Mouse (Mus musculus) cerebellum, adult 2 months (tissue): ENCODE results near the gene Prss28.

ENCODE experiments used
- CTCF ChIP-seq: fragments of 200-500 bp; IDR thresholded peaks from 2 replicates; pipeline ENCODE4 v1.5.1; 2011; ENCODE audit warnings: low read depth, mild to moderate bottlenecking, control low read depth, low read length, moderate library complexity, borderline replicate concordance; ENCODE audit not compliant: insufficient read depth
- POLR2A ChIP-seq: fragments of 200-500 bp; IDR thresholded peaks from 2 replicates; pipeline ENCODE4 v1.6.1; 2011; ENCODE audit warnings: low read length, control low read depth, borderline replicate concordance; ENCODE audit not compliant: insufficient read depth

- TF ChIP-seq CTCF (no peak), POLR2A (no peak)
Measured at GRCm38 (mm10) chr17:25298094-25298493, 10.4 kb upstream of the Prss28 start, which contains the start of gene Prss34.
